Mouse (Mus musculus): ENCODE results near the gene Arid5b. TPM values are rescaled to one million over a fixed set of nuclear protein-coding genes. Genes with fewer than 3 reads are reported as not detected.
"Not testable (repeated sequence)": the region's sequence is repeated elsewhere in the genome, so short reads cannot be mapped to it uniquely, and the experiment has no call there.

Arid5b gene
- polyA plus RNA-seq, 1 experiment from 2014 or later: 64.8 TPM

GRCm38 (mm10) chr10:68102566-68102965, 176.0 kb downstream of the Arid5b start:
- H3K27me3 ChIP-seq: no peaks in the 10 kb centered on the region
- H3K27ac ChIP-seq: no peak overlapping the region; the same call in 1 of the 2 replicates
- no peak overlapping the region for H3K4me2 ChIP-seq
- H3K9me3 ChIP-seq: no peaks in the 10 kb centered on the region
- no peak overlapping the region for H3K4me3 ChIP-seq
- peaks cover 25% of the 10 kb centered on the region for H3K36me3 ChIP-seq
- no peak for ATAC-seq (ENCODE audit: insufficient number of reproducible peaks, insufficient read depth, low FRiP score, low TSS enrichment, low read depth)
- no peak overlapping the region for H3K9ac ChIP-seq
- 82% methylated on average over 6 of the region's 6 CpGs for WGBS
- peaks cover 47% of the 10 kb centered on the region for H3K4me1 ChIP-seq

- Histone ChIP-seq H3K9ac (no peak overlapping the region), H3K36me3 (peaks cover 38% of the 10 kb centered on the region), H3K9me3 (no peaks in the 10 kb centered on the region), H3K27me3 (no peaks in the 10 kb centered on the region), H3K4me3 (no peak overlapping the region), H3K4me1 (peaks cover 34% of the 10 kb centered on the region), H3K27ac (no peak overlapping the region), H3K4me2 (no peak overlapping the region)
- no peak for ATAC-seq (ENCODE audit: insufficient number of reproducible peaks, insufficient read depth, low FRiP score, low TSS enrichment, low read depth)
- WGBS: 68% methylated on average over 4 of the region's 4 CpGs
These were observed 177.3 kb downstream of the Arid5b start for GRCm38 (mm10) chr10:68101251-68101650.

GRCm38 (mm10) chr10:68100506-68100905, 178.0 kb downstream of the Arid5b start:
- peaks cover 46% of the 10 kb centered on the region for H3K36me3 ChIP-seq
- no peaks in the 10 kb centered on the region for H3K27me3 ChIP-seq
- H3K4me1 ChIP-seq: peaks cover 29% of the 10 kb centered on the region
- no peak for ATAC-seq (ENCODE audit: insufficient number of reproducible peaks, insufficient read depth, low FRiP score, low TSS enrichment, low read depth)
- WGBS: 77% methylated on average over 8 of the region's 8 CpGs
- no peaks in the 10 kb centered on the region for H3K9me3 ChIP-seq
- H3K4me2 ChIP-seq: no peak overlapping the region
- H3K4me3 ChIP-seq: no peak overlapping the region
- no peak overlapping the region for H3K27ac ChIP-seq
- H3K9ac ChIP-seq: no peak overlapping the region

GRCm38 (mm10) chr10:68099801-68100200, 178.7 kb downstream of the Arid5b start:
- H3K27me3 ChIP-seq; H3K4me3 ChIP-seq; ATAC-seq (ENCODE audit: insufficient number of reproducible peaks, insufficient read depth, low FRiP score, low TSS enrichment, low read depth); H3K9ac ChIP-seq; H3K4me2 ChIP-seq; H3K27ac ChIP-seq; H3K9me3 ChIP-seq: not testable (repeated sequence)
- Histone ChIP-seq H3K4me1 (peaks cover 22% of the 10 kb centered on the region), H3K36me3 (peaks cover 53% of the 10 kb centered on the region)
- WGBS: 94% methylated on average over 7 of the region's 7 CpGs

GRCm38 (mm10) chr10:68097821-68098675, 180.5 kb downstream of the Arid5b start:
- no peak for ATAC-seq (ENCODE audit: insufficient number of reproducible peaks, insufficient read depth, low FRiP score, low TSS enrichment, low read depth)
- H3K4me1 ChIP-seq: peaks cover 6% of the 10 kb centered on the region; the same call in 1 of the 2 replicates
- 90% methylated on average over 19 of the region's 19 CpGs for WGBS
- no peak overlapping the region for H3K4me2 ChIP-seq
- H3K9me3 ChIP-seq: no peaks in the 10 kb centered on the region
- H3K36me3 ChIP-seq: peaks cover 64% of the 10 kb centered on the region
- no peak overlapping the region for H3K4me3 ChIP-seq
- H3K27ac ChIP-seq: no peak overlapping the region
- no peaks in the 10 kb centered on the region for H3K27me3 ChIP-seq
- H3K9ac ChIP-seq: no peak overlapping the region

GRCm38 (mm10) chr10:68096395-68096794, 182.1 kb downstream of the Arid5b start:
- H3K4me2 ChIP-seq: no peak overlapping the region
- no peak overlapping the region for H3K4me3 ChIP-seq
- H3K36me3 ChIP-seq: peaks cover 70% of the 10 kb centered on the region
- no peaks in the 10 kb centered on the region for H3K4me1 ChIP-seq
- no peaks in the 10 kb centered on the region for H3K9me3 ChIP-seq
- no peak overlapping the region for H3K9ac ChIP-seq
- H3K27me3 ChIP-seq: no peaks in the 10 kb centered on the region
- ATAC-seq (ENCODE audit: insufficient number of reproducible peaks, insufficient read depth, low FRiP score, low TSS enrichment, low read depth): no peak
- no peak overlapping the region for H3K27ac ChIP-seq
- WGBS: 88% methylated on average over 12 of the region's 12 CpGs

- 91% methylated on average over 2 of the region's 2 CpGs for WGBS
These were observed 183.4 kb downstream of the Arid5b start for GRCm38 (mm10) chr10:68095136-68095535.

GRCm38 (mm10) chr10:68093496-68093895, 185.0 kb downstream of the Arid5b start:
- H3K4me1 ChIP-seq: no peaks in the 10 kb centered on the region
- H3K4me2 ChIP-seq: no peak overlapping the region
- no peak overlapping the region for H3K27ac ChIP-seq
- H3K9me3 ChIP-seq: no peaks in the 10 kb centered on the region
- ATAC-seq (ENCODE audit: insufficient number of reproducible peaks, insufficient read depth, low FRiP score, low TSS enrichment, low read depth): no peak
- H3K4me3 ChIP-seq: no peak overlapping the region
- no peak overlapping the region for H3K9ac ChIP-seq
- peaks cover 54% of the 10 kb centered on the region for H3K36me3 ChIP-seq
- no peaks in the 10 kb centered on the region for H3K27me3 ChIP-seq
- 83% methylated on average over 3 of the region's 3 CpGs for WGBS

More at GRCm38 (mm10) chr10:68095136-68095535, 183.4 kb downstream of the Arid5b start:
- Histone ChIP-seq H3K4me3 (no peak overlapping the region), H3K36me3 (peaks cover 59% of the 10 kb centered on the region), H3K4me1 (no peaks in the 10 kb centered on the region), H3K27me3 (no peaks in the 10 kb centered on the region), H3K9me3 (no peaks in the 10 kb centered on the region), H3K27ac (no peak overlapping the region), H3K9ac (no peak overlapping the region), H3K4me2 (no peak overlapping the region)
- ATAC-seq (ENCODE audit: insufficient number of reproducible peaks, insufficient read depth, low FRiP score, low TSS enrichment, low read depth): no peak

GRCm38 (mm10) chr10:68091840-68092239, 186.7 kb downstream of the Arid5b start:
- no peak overlapping the region for H3K4me2 ChIP-seq
- no peak for ATAC-seq (ENCODE audit: insufficient number of reproducible peaks, insufficient read depth, low FRiP score, low TSS enrichment, low read depth)
- no peak overlapping the region for H3K27ac ChIP-seq
- no peaks in the 10 kb centered on the region for H3K27me3 ChIP-seq
- no peak overlapping the region for H3K4me3 ChIP-seq
- 74% methylated on average over 4 of the region's 4 CpGs for WGBS
- H3K4me1 ChIP-seq: peaks cover 8% of the 10 kb centered on the region
- no peak overlapping the region for H3K9ac ChIP-seq
- peaks cover 38% of the 10 kb centered on the region for H3K36me3 ChIP-seq
- H3K9me3 ChIP-seq: no peaks in the 10 kb centered on the region

GRCm38 (mm10) chr10:68091011-68091410, 187.5 kb downstream of the Arid5b start:
- no peak overlapping the region for H3K4me3 ChIP-seq
- WGBS: 85% methylated on average over 11 of the region's 11 CpGs
- H3K4me2 ChIP-seq: no peak overlapping the region
- no peak overlapping the region for H3K9ac ChIP-seq
- peaks cover 30% of the 10 kb centered on the region for H3K36me3 ChIP-seq
- H3K4me1 ChIP-seq: peaks cover 10% of the 10 kb centered on the region
- H3K27ac ChIP-seq: no peak overlapping the region
- H3K27me3 ChIP-seq: no peaks in the 10 kb centered on the region
- H3K9me3 ChIP-seq: no peaks in the 10 kb centered on the region
- ATAC-seq (ENCODE audit: insufficient number of reproducible peaks, insufficient read depth, low FRiP score, low TSS enrichment, low read depth): no peak

- Histone ChIP-seq H3K9ac (no peak overlapping the region), H3K27ac (no peak overlapping the region), H3K4me2 (no peak overlapping the region), H3K27me3 (no peaks in the 10 kb centered on the region), H3K9me3 (no peaks in the 10 kb centered on the region), H3K36me3 (peaks cover 25% of the 10 kb centered on the region), H3K4me1 (peaks cover 10% of the 10 kb centered on the region), H3K4me3 (no peak overlapping the region)
- WGBS: 77% methylated on average over 3 of the region's 3 CpGs
- no peak for ATAC-seq (ENCODE audit: insufficient number of reproducible peaks, insufficient read depth, low FRiP score, low TSS enrichment, low read depth)
These were observed 188.0 kb downstream of the Arid5b start for GRCm38 (mm10) chr10:68090544-68090943.

- Histone ChIP-seq H3K36me3 (peaks cover 21% of the 10 kb centered on the region), H3K27me3 (no peaks in the 10 kb centered on the region), H3K27ac (no peak overlapping the region), H3K4me3 (no peak overlapping the region), H3K4me2 (no peak overlapping the region), H3K9ac (no peak overlapping the region), H3K4me1 (peaks cover 10% of the 10 kb centered on the region), H3K9me3 (no peaks in the 10 kb centered on the region)
- no peak for ATAC-seq (ENCODE audit: insufficient number of reproducible peaks, insufficient read depth, low FRiP score, low TSS enrichment, low read depth)
- WGBS: 73% methylated on average over 4 of the region's 4 CpGs
These were observed 188.4 kb downstream of the Arid5b start for GRCm38 (mm10) chr10:68090197-68090535.
